Mouse (Mus musculus): ENCODE results near the gene Cdk19. TPM values are rescaled to one million over a fixed set of nuclear protein-coding genes. Genes with fewer than 3 reads are reported as not detected.
"Not testable (repeated sequence)": the region's sequence is repeated elsewhere in the genome, so short reads cannot be mapped to it uniquely, and the experiment has no call there.

Cdk19 gene
- polyA plus RNA-seq, 1 experiment: 13.3 TPM

DNA sequence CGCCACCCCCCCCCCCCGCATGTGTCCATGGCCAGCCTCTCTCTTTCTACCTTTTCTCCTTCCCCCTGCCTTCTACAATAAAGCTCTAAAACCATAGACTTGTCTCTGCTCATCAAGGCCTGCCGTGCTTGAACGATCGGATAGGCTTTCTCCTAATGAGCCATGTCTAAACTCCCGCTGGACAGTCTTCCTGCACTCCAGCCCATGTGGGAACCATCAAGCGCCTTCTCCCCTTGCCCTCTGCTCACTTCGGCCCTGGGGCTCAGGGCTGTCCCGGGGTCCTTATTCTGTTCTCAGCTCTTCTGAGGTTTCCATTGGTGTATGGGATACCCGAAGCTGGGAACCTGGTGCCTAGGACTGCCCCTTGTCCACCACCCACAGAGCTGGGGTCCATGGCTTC lies 189.3 kb downstream of the Cdk19 start:
- H3K4me3 ChIP-seq (ENCODE audit: control insufficient read depth, low read depth, low read length): no peak overlapping the region
- no peak for TF ChIP-seq POLR2A (IDR thresholded peaks at IDR 0.05; ENCODE audit: control insufficient read depth, low read depth, low read length)
- no peak for TF ChIP-seq CTCF (IDR thresholded peaks at IDR 0.05; ENCODE audit: control insufficient read depth, insufficient read depth, insufficient replicate concordance, low read depth, low read length)
- no peak overlapping the region for H3K27ac ChIP-seq (ENCODE audit: control insufficient read depth, insufficient read depth, low read depth, low read length)
- peaks cover 7% of the 10 kb centered on the region for H3K4me1 ChIP-seq (ENCODE audit: control insufficient read depth, insufficient read depth, low read length)
- no peaks in the 10 kb centered on the region for H3K27me3 ChIP-seq (ENCODE audit: control insufficient read depth, insufficient read depth, low read length)
- H3K36me3 ChIP-seq (ENCODE audit: control insufficient read depth, insufficient read depth, low read length): no peaks in the 10 kb centered on the region

DNA sequence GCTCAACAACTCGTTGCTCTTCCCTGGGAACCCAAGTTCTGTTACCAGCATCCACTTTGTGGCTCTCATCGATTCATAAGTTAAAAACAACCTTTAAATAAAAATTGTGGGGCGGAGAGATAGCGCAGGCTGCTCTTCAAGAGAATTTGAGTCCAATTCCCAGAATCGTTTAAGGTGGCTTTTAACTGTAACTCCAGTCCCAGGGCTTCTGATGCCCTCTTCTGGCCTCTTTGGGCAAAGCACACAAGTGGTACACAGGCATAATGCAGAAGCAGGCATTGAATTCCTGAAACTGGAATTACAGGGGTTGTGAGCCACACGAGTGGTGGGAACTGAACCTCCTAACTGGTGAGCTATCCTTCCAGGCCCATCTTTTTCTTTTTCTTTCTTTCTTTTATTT lies 190.3 kb downstream of the Cdk19 start:
- no peaks in the 10 kb centered on the region for H3K36me3 ChIP-seq (ENCODE audit: control insufficient read depth, insufficient read depth, low read length)
- no peak overlapping the region for H3K27ac ChIP-seq (ENCODE audit: control insufficient read depth, insufficient read depth, low read depth, low read length)
- H3K4me3 ChIP-seq (ENCODE audit: control insufficient read depth, low read depth, low read length): no peak overlapping the region
- no peaks in the 10 kb centered on the region for H3K27me3 ChIP-seq (ENCODE audit: control insufficient read depth, insufficient read depth, low read length)
- TF ChIP-seq CTCF (IDR thresholded peaks at IDR 0.05; ENCODE audit: control insufficient read depth, insufficient read depth, insufficient replicate concordance, low read depth, low read length) (no peak), POLR2A (IDR thresholded peaks at IDR 0.05; ENCODE audit: control insufficient read depth, low read depth, low read length) (no peak)
- peaks cover 7% of the 10 kb centered on the region for H3K4me1 ChIP-seq (ENCODE audit: control insufficient read depth, insufficient read depth, low read length)

DNA sequence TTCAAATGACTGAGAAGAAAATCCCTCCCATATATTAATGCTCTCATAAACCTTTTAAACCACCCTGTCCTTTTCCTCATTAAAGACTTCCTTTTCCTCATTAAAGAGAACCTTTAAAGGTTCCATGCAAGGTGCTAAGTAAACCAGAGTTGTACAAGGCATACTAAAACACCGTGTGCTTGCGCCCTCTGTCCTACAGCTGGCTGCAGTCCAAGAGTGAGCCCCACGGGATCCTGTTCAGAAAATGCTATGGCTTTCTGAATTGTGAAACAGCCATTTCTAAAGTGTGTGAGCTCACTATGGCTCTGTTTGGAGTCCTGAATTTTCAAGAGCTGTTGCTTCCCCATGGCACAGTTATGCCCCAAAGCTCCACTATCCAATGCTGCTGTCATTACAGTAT lies 191.3 kb downstream of the Cdk19 start:
- TF ChIP-seq POLR2A (IDR thresholded peaks at IDR 0.05; ENCODE audit: control insufficient read depth, low read depth, low read length) (no peak), CTCF (IDR thresholded peaks at IDR 0.05; ENCODE audit: control insufficient read depth, insufficient read depth, insufficient replicate concordance, low read depth, low read length) (no peak)

DNA sequence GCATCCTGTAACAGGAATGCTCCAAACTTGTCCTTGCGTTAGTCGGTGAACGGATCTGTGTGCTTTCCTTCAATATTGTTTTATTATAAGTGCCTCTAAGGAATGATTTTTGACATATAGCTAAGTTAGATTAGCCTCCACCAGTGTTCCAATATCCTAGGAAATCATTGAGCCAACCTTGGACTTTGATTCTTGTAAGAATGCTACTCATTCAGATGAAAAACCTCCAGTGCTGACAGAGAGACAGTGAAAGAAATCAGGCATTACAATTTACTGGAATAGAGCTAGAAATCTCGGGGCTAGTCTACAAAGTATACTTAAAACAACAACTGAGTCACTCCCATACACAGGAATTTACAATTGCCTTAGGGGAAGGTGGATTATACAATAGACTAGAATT lies 193.2 kb downstream of the Cdk19 start:
- H3K4me3 ChIP-seq (ENCODE audit: control insufficient read depth, low read depth, low read length); H3K4me1 ChIP-seq (ENCODE audit: control insufficient read depth, insufficient read depth, low read length); H3K27me3 ChIP-seq (ENCODE audit: control insufficient read depth, insufficient read depth, low read length); H3K36me3 ChIP-seq (ENCODE audit: control insufficient read depth, insufficient read depth, low read length); H3K27ac ChIP-seq (ENCODE audit: control insufficient read depth, insufficient read depth, low read depth, low read length): not testable (repeated sequence)

More for the DNA sequence above, 191.3 kb downstream of the Cdk19 start:
- Histone ChIP-seq H3K4me1 (ENCODE audit: control insufficient read depth, insufficient read depth, low read length) (peaks cover 7% of the 10 kb centered on the region), H3K4me3 (ENCODE audit: control insufficient read depth, low read depth, low read length) (no peak overlapping the region), H3K27ac (ENCODE audit: control insufficient read depth, insufficient read depth, low read depth, low read length) (no peak overlapping the region), H3K27me3 (ENCODE audit: control insufficient read depth, insufficient read depth, low read length) (no peaks in the 10 kb centered on the region), H3K36me3 (ENCODE audit: control insufficient read depth, insufficient read depth, low read length) (no peaks in the 10 kb centered on the region)

Other genes with a start within 250 kb of the Cdk19 start
- 2.5 and 4.3 TPM in 2 replicates for gene Slc16a10, start 197.3 kb upstream of the Cdk19 start, polyA plus RNA-seq (2012; rRNA removed)
- gene Rpf2, start 92.5 kb upstream of the Cdk19 start, polyA plus RNA-seq (2012; rRNA removed): 14.6 and 15.8 TPM in 2 replicates
- 3.4 and 5.1 TPM in 2 replicates for gene Gtf3c6, start 81.5 kb upstream of the Cdk19 start, polyA plus RNA-seq (2012; rRNA removed)
- 17.9 and 18.8 TPM in 2 replicates for gene Amd1, start 37.4 kb upstream of the Cdk19 start, polyA plus RNA-seq (2012; rRNA removed)
- gene Slc22a16, start 230.8 kb downstream of the Cdk19 start, polyA plus RNA-seq (2012; rRNA removed): 146 and 172 TPM in 2 replicates

Data from testis, adult 2 months (tissue).